Mouse (Mus musculus) ES-E14 (cell line): ENCODE measurements at regions not wholly inside any gene's neighbourhood (a gene's known extent, or its start where the extent isn't known, plus 50 kb on each side); places are given as distances from the start of the nearest gene placed in this dataset.

Source experiments
- ZC3H11A ChIP-seq: IDR thresholded peaks from 2 replicates; pipeline ENCODE4 v1.6.1; 2012; ENCODE audit warnings: low read depth, mild to moderate bottlenecking, inconsistent platforms, low read length, borderline replicate concordance
- ZNF384 ChIP-seq: IDR thresholded peaks from 2 replicates; pipeline ENCODE4 v1.6.1; 2012; ENCODE audit warnings: low read depth, low read length, inconsistent platforms

DNA sequence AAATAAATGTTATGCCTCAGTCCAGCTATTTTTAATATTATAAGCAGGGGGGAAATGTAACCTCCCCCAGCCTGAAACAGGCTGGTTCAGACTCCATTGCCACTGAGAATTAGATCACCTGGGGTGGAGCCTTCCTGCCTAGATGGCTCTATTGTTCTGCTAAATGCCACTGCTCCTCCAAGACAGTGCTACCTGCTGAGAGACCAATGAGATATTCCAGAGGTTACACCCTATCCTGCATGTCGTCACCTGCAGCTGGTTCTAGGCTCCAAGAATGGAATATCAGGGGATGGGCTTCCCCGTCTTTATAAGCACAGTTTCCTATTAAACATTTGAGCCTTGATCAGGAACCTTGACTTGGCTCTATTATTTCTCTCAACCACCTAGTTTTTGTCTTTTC lies 465.7 kb upstream of the Gm44 start:
- TF ChIP-seq ZNF384 (no peak), ZC3H11A (no peak)
